Mouse (Mus musculus): ENCODE measurements around the gene Dapp1. TPM values are rescaled to one million over a fixed set of nuclear protein-coding genes. Genes with fewer than 3 reads are reported as not detected.
"Not testable (repeated sequence)": the region's sequence is repeated elsewhere in the genome, so short reads cannot be mapped to it uniquely, and the experiment has no call there.

Gene Dapp1
- total RNA-seq, 4 experiments from 2014 or later, result 1.2 to 2.4 (median 1.9) TPM

DNA sequence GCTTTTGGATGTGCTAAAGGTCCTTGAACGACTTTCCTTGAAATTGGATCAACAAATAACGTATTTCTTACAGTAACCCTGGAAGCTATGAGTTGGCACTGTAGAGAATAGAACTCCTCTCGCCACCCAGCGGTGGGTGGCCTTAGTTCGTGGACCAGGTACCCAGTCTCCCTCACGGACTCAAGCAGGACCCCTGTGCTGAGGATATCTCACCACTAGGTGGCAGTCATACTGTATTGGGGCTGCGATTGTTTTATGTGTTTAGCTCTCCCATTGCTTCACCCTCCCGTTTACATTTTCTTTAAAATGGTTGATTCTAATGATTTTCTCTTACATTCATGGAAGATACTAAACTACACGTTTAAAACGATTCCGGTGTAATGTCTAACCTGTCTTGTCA lies 9.8 kb upstream of the Dapp1 start:
- DNase-seq (ENCODE audit: low spot score in 2 of 2), result peak; percentile 68 to 84

DNA sequence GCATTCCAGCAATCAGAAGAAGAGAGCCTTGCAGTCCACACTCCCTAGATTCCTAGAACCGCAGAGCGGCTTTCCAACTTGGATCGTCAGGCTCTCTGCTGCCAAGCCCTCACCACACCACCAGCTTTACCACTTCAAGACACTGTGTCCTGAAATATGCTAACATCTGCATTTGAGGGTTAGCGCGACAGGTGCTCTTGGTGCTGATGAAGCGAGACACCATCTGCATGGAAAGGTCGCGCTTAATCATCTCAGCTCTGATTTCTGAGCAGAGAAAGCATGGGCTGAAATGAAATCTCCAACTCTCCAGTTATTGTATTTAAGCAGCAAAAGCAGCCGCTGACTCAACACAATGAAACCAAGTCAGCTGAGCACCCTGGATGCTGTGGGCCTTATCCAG lies 8.1 kb upstream of the Dapp1 start:
- DNase-seq (ENCODE audit: low spot score in 2 of 2), result no peak

DNA sequence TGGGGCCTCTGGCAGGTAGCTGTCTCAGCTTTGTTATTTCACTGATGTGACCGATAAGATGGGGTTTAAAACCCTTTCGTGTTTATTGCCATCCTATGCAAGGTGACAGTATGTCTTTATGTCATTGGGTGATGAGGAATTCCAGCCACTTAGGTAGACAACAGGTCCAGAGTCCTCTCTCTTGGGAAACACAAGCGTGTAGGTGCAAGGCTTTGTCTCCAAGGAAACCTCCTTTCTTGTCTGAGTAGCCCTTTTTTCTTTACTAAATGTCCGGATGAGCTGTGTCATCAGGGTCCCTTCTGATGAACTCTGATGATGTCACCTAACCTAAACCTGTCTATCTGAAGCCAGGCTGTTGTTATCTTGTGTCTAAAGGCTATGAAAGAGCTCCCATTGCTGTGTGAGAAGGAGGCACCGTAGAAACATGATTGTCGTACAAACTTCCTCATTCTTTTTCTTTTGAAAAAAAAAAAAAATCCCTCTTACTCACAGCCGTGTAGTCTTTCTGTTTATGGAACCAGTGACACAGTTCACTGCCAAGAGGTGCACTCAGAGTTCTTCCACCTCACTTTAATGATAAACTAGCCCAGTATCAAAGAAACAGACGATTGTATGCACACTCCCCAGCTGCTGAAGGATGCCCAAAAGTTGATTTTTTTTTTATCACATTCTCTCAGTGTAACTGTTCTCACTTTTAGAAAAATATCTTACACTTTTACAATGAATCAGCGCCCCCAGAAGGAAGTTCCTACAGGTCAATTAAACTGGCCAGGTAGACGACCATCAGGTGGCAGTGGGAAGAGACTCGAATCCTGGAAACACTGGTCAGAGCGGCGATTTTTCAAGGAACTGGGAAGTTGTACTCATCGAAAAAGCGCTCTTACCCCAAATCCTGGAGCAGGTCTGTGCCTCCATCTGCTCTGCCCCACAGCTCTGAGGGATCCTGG lies 637 bp downstream of the Dapp1 start:
- no peak for DNase-seq (ENCODE audit: low spot score in 2 of 2)

DNA sequence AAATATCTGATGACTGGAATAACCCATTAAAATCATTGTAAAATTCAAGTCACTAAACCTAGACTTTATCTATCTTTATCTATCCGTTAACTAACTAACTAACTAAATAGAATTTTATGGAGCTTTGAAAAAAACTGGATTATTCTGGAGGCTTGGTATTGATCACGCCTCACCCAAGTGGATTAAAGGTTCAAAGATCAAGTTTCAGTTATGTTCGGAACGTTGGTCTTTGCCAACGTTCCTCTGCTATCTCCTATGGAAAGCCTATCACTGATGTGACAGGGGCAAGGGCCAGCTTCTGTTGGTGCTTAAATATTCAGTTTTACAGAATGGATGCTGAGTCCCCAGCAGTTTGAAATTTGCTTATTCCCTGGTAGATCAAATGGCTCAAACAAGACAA lies 3.1 kb downstream of the Dapp1 start:
- DNase-seq (ENCODE audit: low spot score in 2 of 2), result no peak

DNA sequence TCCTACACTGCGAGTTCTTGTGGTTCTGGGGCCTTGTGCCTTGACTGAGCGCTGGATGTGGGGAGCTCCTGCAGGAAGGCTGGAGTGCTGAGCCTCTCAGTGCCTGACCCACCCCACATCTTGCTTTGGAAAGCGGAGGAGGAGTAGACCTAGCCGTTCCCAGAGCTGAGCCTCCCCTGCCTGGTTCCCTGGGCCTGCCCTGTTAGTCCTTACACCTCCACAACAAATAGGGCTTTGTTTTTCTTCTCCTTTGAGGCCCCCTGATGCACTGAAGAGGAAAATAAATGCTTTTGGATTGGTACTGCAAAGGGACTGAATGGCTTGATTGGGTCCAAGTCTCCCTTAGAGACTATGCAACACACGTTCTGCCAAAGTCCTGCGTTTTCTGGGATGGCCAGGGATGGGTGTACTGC lies 3.7 kb downstream of the Dapp1 start:
- no peak for DNase-seq (ENCODE audit: low spot score in 2 of 2)

DNA sequence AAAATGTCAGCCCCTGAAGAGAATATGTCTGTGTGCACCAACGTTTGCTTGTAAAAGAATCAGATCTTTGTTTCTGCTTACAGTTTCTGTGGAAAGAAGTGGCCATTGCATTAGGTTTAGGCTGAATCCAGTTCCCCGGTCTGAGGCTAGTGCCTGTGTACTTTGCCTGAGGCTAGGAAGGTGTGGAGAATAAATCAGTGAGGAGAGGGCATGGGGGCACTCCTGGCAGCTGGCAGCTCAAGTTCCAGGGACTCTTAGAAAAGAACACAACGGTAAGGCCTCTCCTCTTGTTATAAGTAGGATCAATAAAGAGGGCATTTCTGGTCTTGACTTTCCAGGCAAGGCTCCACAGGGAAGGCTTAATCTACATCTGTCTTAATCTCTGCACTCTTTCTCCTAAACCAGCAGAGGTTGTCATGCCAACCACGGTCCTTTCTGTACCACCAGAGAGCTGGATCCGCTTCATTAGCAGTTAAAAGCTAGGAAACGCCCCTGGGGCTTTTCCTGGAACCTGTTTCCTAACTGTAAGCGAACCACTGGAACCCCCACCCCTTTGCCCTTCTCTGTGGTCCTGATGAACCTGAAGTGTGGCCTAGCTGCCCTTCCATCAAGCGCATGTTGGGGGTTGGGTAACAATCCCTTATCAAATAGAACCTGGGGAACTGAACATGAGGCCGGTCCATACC lies 4.3 kb downstream of the Dapp1 start:
- no peak for DNase-seq (ENCODE audit: low spot score in 2 of 2)

DNA sequence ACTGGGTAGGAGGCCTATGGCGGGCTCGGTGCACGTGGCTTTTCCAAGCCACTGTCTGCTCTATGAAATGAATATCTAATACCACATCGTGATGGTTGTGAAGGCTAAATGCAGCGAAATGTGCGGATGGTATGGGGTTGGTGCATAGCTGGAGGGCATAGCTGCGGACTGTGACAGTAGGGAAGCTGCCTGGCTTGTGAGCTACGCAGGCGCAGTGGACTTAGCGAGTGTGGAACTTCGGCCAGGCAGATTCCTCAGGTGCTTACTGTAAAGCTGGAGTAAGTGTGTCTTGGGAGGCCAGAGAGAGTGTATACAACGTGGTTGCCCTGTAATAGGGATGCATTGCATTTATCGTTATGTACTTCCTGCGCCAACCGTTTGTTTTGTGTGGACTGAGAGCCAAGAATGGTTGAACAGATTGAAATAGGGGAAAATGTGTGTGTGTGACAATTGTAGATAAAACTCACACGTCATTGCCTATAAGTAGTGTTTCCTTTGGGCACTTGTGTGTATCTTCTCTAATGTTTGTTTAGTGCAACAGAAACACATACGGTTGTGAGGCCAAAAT lies 5.4 kb downstream of the Dapp1 start:
- no peak for DNase-seq (ENCODE audit: low spot score in 2 of 2)

DNA sequence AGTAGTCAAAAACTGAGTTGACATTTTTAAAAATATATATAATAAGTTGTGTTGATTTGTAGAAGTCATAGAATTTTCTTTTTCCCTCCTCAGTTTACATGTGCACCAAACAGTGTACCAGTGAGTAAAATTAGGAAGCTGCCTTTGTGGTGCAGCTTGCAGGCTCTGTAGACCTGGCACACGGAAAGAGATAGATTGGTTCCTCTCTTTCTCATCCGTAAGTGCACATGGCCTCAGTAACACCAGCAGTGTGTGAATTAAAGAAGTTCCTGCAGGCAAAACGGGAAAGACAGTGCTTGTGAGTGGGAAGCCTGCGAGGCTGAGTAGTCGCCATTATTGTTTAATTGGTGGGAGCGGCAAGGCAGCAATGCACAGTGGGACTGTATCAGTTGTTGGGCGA lies 5.9 kb downstream of the Dapp1 start:
- DNase-seq (ENCODE audit: low spot score in 2 of 2), result no peak

DNA sequence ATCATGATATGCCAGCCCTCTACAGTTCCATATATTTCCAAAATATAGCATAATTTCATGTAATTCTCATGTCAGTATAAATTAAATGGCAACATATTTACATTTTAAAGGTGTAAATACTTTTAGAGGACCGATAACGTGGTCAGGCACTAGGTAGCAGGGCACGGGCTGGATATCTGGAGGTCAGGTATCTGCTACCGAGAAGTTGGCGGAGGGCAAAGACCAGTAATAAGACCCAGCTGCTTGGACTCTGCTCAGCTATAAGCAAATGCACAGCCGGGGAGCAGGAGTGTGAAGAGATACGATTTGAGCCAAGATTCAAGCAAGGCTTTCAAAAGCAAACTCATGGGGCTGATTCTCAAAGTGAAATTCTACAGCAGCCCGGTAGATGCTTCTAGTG lies 7.0 kb downstream of the Dapp1 start:
- no peak for DNase-seq (ENCODE audit: low spot score in 2 of 2)

DNA sequence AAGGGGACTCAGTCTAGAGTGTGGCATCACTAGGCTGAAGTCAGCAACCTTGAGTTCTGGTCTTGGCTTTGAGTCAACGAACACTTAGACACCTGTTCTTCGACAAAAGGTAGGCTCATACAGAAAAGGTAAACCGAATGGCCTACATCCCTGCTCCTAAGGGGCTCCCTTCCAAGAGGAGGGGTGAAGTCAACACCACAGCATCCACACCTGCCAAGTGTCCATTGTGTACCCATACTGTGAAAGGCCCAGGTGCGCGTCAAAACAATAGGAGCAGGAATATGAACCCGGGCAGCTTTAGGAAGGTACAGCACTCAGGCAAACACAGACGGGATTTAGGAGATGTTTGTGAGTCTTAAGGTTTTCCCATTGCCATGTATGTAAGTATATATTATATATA lies 8.4 kb downstream of the Dapp1 start:
- DNase-seq (ENCODE audit: low spot score in 2 of 2), result no peak

DNA sequence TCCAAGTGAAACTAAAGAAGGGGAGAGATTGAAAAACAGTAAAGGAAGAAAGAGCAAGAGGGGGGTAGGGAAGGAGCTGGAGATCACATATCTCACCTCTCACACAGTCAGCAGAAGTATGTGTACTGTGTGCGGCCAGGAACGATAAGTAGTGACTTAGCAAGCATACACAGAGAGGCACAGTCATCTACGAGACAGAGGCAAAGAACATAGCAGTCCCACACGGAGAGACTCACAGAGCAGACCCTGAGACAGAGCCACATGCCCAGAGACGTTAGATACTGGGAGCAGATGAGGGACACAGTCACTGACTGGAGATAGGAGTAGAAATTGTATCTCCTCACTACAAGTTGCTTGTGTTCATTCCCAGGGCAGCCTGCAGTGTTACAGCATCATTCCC lies 9.1 kb downstream of the Dapp1 start:
- DNase-seq (ENCODE audit: low spot score in 2 of 2), result no peak

DNA sequence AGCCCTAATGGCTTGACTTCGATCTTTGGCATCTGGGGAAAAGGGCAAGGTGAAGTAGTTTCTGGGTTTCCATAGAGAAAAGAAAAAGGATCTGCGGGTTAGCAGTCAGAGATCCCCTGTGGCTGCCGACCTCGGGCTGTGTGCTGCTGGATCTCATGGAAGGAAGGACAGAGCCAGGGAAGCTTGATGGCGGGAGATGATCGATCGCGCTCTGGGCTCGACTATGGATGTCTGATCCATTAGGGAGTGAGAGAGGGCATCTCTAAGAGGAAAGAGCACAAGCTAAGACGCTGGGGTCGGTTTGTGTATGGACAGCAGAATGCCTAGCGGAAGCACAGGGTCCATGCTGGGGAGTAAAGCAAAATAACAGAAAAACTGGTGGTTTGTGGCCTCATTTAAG lies 11.4 kb downstream of the Dapp1 start:
- DNase-seq (ENCODE audit: low spot score in 2 of 2), result no peak

DNA sequence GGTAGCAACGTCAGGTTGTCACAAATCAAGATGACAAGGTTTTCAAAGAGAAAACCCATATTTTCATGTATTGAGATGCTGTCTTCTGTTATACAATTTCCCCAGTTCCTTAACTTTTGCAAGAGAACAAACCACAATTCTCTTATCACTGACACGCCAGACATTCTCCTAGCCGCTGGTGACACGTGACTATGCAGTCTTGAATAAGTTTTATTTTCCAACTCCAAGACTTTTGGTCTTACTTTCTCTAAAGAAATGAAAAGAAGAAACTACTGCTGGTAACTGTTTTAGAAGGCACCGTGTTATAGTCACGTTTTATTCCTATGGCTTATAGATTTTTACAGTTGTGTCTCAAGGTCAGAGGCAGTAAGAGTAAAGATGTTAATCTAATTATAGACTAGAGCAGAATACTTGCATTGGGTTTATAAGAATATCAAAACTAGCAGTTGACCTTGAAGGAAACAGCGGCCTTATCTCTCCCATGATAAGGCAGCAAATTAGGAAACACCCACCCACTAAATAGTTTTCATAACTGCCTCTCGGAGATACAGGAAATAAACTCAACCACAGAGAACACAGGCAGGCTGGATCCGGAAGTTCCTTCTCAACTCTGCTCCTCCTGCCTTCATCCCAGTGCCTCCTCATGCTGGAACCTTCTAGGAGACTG lies 12.4 kb downstream of the Dapp1 start:
- DNase-seq (ENCODE audit: low spot score in 2 of 2), result no peak

DNA sequence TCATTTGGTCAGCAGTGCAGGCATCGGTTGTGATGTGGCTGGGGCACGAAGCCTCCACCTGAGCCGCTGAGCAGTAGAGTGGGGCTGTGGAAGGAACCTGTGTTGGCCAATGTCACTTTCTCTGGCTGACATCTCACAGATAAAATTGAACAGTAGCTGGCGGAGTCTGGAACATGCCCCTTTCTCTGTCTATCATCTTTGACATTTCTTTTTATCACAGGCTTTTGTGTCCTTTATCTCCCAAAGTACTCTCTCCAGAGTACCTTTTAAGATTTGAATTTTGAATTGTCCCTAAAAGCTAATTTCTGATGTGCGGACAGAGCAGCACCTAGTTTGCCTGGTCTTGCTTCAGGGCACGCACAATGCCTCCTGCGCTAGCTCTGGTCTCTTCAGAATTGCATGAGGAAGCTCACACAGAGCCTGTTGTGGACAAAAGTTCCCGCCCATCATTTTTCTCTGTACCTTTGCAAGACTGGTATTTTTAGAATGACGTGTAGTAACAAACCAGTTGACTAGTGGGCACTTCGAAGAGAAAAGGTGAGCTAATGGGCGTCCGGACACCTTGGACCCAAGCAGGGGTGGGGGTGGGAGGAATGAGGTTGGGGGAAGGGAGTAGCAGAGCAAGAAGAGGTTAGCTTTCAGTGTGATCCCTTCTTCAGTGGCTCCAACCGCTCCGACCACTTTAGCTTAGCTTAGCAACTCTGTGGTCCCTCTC lies 13.1 kb downstream of the Dapp1 start:
- DNase-seq (ENCODE audit: low spot score in 2 of 2), result no peak

DNA sequence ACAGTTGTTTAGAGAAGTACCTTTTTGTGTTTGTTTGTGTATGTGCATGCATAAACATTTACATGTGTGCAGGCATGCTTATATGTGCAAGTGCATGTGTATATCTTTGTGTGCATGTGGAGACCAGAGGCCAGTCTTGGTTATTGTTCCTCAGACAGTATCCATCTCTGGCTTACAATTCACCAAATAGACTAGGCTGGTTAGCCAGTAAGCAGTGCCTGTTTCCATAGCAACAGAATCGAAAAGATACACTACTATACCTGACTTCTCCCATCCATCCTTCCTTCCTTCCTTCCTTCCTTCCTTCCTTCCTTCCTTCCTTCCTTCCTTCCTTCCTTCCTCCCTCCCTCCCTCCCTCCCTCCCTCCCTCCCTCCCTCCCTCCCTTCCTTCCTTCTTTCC lies 17.3 kb downstream of the Dapp1 start:
- not testable (repeated sequence) for DNase-seq (ENCODE audit: low spot score in 2 of 2)

DNA sequence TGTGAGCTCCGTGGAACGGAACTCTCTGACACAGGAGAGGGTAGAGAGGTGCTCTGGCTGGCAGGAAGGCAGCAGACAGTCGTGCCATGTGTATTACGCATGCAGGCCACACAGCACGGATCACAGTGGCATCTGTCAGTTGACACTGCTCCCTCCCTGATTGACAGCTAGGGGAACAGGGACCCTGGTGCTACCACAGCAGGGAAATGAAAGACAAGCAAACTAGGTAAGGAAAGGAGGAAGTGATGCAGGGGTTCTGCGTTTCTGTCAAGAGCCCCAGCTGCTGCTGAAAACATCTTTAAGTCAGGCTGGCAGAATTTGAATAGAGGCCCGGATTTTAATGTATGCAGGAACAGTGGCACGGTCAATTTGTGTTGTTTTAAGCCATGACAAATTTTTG lies 17.8 kb downstream of the Dapp1 start:
- peak in 1 of 2 experiments; percentile 20 for DNase-seq (ENCODE audit: low spot score in 2 of 2)

DNA sequence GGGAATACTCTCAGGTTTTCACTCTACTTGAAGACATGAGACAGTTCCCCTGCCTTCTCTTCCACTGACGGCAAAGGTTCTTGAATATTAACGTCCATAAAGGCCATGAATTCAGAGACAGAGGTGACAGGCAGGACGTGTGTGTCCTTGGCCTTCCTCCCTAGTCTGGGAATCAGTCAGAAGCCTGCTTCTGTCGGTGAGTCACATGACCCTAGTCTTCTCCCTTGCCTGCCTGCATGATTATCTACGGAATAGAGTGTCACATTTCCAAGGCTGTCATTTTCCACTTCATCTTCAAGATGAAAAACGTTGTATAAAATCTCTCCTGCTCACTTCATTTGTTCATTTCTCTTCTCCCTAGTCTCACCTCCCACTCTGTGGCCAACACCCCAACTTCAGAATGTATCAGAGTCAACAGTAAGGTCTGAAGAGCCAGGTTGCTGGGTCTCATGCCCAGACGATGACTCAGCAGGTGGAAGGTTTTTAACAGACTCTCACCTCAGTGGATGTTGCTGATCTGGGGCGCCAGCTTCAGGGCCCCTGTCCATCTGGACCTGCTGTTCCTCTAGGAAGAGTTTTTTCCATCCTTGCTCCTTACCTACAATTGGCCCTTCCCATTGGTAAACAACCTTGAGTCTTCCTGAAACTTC lies 19.5 kb downstream of the Dapp1 start:
- DNase-seq (ENCODE audit: low spot score in 2 of 2), result no peak

DNA sequence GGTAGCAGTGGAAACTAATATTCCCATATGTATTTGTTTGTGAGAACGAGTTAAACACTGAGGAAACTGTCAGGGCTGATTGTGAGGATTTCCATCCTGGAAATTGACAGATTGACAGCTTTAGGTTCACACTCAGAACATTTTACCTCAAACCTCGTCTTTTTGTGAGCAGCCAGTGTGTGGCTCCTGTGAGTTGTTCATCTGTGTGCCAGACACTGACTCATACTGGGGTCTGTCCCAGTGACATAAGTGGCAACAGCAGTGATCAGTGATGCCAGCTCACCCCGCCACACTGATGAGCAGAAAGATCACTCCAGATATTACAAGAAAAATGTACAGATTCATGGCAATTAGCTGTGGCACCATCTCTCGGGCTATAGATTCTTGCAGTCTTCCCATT lies 21.9 kb downstream of the Dapp1 start:
- DNase-seq (ENCODE audit: low spot score in 2 of 2), result no peak

DNA sequence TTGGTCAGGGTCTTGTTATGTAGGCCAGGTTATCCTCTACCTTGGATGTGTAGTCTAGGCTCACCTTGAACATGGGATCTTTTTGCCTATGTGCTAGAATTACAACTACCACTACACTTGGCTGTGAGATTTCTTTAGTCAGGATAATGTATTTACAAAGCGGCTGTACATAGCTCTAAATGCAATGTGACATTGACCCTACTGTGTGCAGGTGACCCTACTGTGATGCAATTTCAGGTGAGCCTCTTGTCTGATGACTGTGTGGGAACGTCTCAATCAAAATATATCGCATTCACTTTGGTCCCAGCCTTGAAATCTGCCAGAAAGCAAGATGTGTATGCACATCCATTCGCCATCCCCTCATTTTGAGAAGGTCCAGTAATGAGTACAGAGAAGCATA lies 23.0 kb downstream of the Dapp1 start:
- DNase-seq (ENCODE audit: low spot score in 2 of 2), result no peak

DNA sequence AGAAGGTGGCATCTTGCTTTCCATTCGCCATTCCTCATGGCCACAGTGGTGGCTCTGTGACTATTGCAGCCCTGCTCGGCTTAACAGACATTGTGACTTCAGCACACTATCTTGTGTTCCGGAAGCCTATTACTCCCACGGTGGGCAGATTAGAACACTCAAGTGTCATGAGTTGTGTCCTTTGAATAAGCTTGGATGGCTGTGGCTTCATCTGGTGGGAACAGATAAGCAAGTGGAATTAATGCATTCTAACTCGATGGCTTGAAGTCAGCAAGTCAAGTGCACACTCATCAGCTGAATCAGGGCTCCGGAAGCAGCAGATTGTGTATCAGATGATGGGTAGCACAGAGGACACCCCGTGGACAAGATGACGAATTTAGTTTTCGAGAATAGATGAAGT lies 23.5 kb downstream of the Dapp1 start:
- no peak for DNase-seq (ENCODE audit: low spot score in 2 of 2)

DNA sequence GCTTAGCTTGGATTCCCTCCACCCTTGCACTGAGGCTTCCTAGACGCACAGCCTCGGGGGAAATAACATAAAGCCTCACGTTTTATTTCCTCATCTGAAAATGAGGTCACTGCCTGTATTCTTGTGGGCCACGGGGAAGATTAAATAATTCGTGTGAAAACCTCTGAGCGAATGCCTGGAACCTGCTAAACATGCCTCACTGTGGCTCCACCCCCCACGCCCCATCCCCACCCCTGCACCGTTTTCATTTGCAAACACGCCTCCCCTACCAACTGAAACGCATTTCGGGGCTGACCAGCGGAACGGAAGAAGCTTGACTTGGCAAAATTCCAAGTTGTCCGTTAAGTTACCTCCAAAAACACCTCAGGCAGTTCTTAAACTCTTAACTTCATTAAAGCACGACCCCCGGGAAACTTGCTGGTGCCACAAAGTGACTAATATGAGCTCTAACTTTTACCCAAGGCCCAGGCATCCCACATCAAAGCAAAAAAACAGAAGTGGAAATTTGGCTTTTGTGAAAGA lies 25.7 kb downstream of the Dapp1 start:
- no peak for DNase-seq (ENCODE audit: low spot score in 2 of 2)

All from gastrocnemius, adult 8-10 months (tissue).